Mouse (Mus musculus): Measurements from ENCODE around the gene Vegfb.

- TF ChIP-seq ZC3H11A (IDR thresholded peaks at IDR 0.05; ENCODE audit: borderline replicate concordance, low read depth, low read length) (no peak), MAFK (IDR thresholded peaks at IDR 0.05; ENCODE audit: insufficient read depth, low read depth, low read length) (no peak)
These were observed 9.5 kb downstream of the Vegfb start for GRCm38 (mm10) chr19:6977759-6978638.
